Mouse (Mus musculus) cerebellum, adult 2 months (tissue): Measurements from ENCODE around the gene Ldlrad3.

Experiments
- CTCF ChIP-seq: fragments of 200-500 bp; IDR thresholded peaks from 2 replicates; pipeline ENCODE4 v1.5.1; 2011; ENCODE audit warnings: low read depth, mild to moderate bottlenecking, control low read depth, low read length, moderate library complexity, borderline replicate concordance; ENCODE audit not compliant: insufficient read depth
- POLR2A ChIP-seq: fragments of 200-500 bp; IDR thresholded peaks from 2 replicates; pipeline ENCODE4 v1.6.1; 2011; ENCODE audit warnings: low read length, control low read depth, borderline replicate concordance; ENCODE audit not compliant: insufficient read depth

DNA sequence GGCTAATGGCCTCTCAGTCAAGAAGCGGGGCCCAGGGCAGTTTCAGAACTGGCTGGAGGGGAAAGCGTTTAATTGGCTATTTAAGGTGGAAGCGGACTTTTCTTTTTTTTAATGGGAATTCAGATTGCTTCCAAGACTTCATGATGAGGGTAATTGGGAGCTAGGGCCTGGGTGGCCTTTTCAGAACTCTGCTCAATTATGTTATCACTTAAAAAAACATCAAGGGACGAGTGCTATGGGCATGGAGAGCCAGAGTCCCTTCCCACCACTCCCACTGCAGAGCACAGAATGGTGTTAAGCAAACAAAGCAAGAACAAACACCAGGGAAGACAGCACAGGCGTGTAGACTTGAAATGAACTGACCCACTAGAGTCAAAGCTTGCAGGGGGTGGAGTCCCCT is 220.7 kb downstream of the Ldlrad3 start:
- TF ChIP-seq CTCF: no peak
- TF ChIP-seq POLR2A: no peak
